Mouse (Mus musculus): ENCODE results near the gene Snd1. TPM values are rescaled to one million over a fixed set of nuclear protein-coding genes. Genes with fewer than 3 reads are reported as not detected.
A peak's percentile ranks its signal among the peaks of the same experiment; 100 is the strongest.

The Snd1 gene
- total RNA-seq (2021) = 10 to 100 TPM; 75.4 to 78.4 TPM

- DNase-seq (ENCODE audit: low spot score) = no peak
- intact Hi-C loops (cut with DNase I) = loop anchor here (5.0 kb wide), 1 partner anchor 53 kb away; the partner anchor contains the start of gene Arf5
Observed at GRCm38 (mm10) chr6:28474839-28475238, at the start of gene Snd1. Gene Snd1, plus strand, starts transcription at chr6:28475139.

GRCm38 (mm10) chr6:28427096-28427839, 47.7 kb upstream of the Snd1 start, which contains the start of gene Fscn3:
Gene Fscn3, plus strand, starts transcription at chr6:28427789.
- intact Hi-C loops (cut with DNase I) = no loop called here
- no peak for DNase-seq (ENCODE audit: low spot score)

GRCm38 (mm10) chr6:28428290-28428689, 46.6 kb upstream of the Snd1 start, which contains the start of gene Gcc1:
Gene Gcc1, minus strand, starts transcription at chr6:28428390.
- DNase-seq (ENCODE audit: low spot score) = no peak
- intact Hi-C loops (cut with DNase I) = no loop called here

- no peak for DNase-seq (ENCODE audit: low spot score)
- intact Hi-C loops (cut with DNase I) = no loop called here
Observed at GRCm38 (mm10) chr6:28429870-28430269, 45.1 kb upstream of the Snd1 start.

- intact Hi-C loops (cut with DNase I) = no loop called here
Observed at GRCm38 (mm10) chr6:28430795-28431537, 44.0 kb upstream of the Snd1 start.

GRCm38 (mm10) chr6:28431538-28431855, 43.4 kb upstream of the Snd1 start:
- DNase-seq (ENCODE audit: low spot score) = no peak
- intact Hi-C loops (cut with DNase I) = no loop called here

More at GRCm38 (mm10) chr6:28430795-28431537, 44.0 kb upstream of the Snd1 start:
- no peak for DNase-seq (ENCODE audit: low spot score)

GRCm38 (mm10) chr6:28447937-28448336, 27.0 kb upstream of the Snd1 start:
- DNase-seq (ENCODE audit: low spot score) = no peak
- intact Hi-C loops (cut with DNase I) = no loop called here

- intact Hi-C loops (cut with DNase I) = no loop called here
- DNase-seq (ENCODE audit: low spot score) = no peak
Observed at GRCm38 (mm10) chr6:28449253-28449652, 25.7 kb upstream of the Snd1 start, which contains the start of gene Pax4. Gene Pax4, minus strand, starts transcription at chr6:28449353.

GRCm38 (mm10) chr6:28450481-28450880, 24.5 kb upstream of the Snd1 start:
- DNase-seq (ENCODE audit: low spot score) = no peak
- intact Hi-C loops (cut with DNase I) = no loop called here

- intact Hi-C loops (cut with DNase I) = no loop called here
Observed at GRCm38 (mm10) chr6:28450977-28451376, 24.0 kb upstream of the Snd1 start.

GRCm38 (mm10) chr6:28459221-28459668, 15.7 kb upstream of the Snd1 start:
- intact Hi-C loops (cut with DNase I) = loop anchor here (1.0 kb wide), 1 partner anchor 147 kb away; no protein-coding TSS in a partner anchor
- DNase-seq (ENCODE audit: low spot score) = no peak

More at GRCm38 (mm10) chr6:28450977-28451376, 24.0 kb upstream of the Snd1 start:
- DNase-seq (ENCODE audit: low spot score) = no peak

GRCm38 (mm10) chr6:28460534-28460933, 14.4 kb upstream of the Snd1 start:
- intact Hi-C loops (cut with DNase I) = loop anchor here (1.0 to 10.0 kb wide), 4 partner anchors 38 to 564 kb away; partner anchors contain the start of gene Arf5
- DNase-seq (ENCODE audit: low spot score) = peak; percentile 27

- DNase-seq (ENCODE audit: low spot score) = no peak
- intact Hi-C loops (cut with DNase I) = loop anchor here (5.0 to 10.0 kb wide), 2 partner anchors 42 to 560 kb away; partner anchors contain the start of gene Arf5
Observed at GRCm38 (mm10) chr6:28464630-28465029, 10.3 kb upstream of the Snd1 start.

- intact Hi-C loops (cut with DNase I) = no loop called here
- no peak for DNase-seq (ENCODE audit: low spot score)
Observed at GRCm38 (mm10) chr6:28470017-28470602, 4.8 kb upstream of the Snd1 start.

GRCm38 (mm10) chr6:28470621-28471020, 4.3 kb upstream of the Snd1 start:
- DNase-seq (ENCODE audit: low spot score) = no peak
- intact Hi-C loops (cut with DNase I) = no loop called here

- no peak for DNase-seq (ENCODE audit: low spot score)
- intact Hi-C loops (cut with DNase I) = no loop called here
Observed at GRCm38 (mm10) chr6:28471284-28472035, 3.5 kb upstream of the Snd1 start.

- intact Hi-C loops (cut with DNase I) = no loop called here
- no peak for DNase-seq (ENCODE audit: low spot score)
Observed at GRCm38 (mm10) chr6:28474211-28474610, 728 bp upstream of the Snd1 start.

- intact Hi-C loops (cut with DNase I) = loop anchor here (5.0 kb wide), 2 partner anchors 42 to 58 kb away; partner anchors contain the start of gene Arf5
- peak; percentile 99 for DNase-seq (ENCODE audit: low spot score)
Observed at GRCm38 (mm10) chr6:28479865-28480751, 5.2 kb downstream of the Snd1 start.
